Mouse (Mus musculus): Measurements from ENCODE around the gene Rnf150. TPM values are rescaled to one million over a fixed set of nuclear protein-coding genes. Genes with fewer than 3 reads are reported as not detected.

The Rnf150 gene
- total RNA-seq, 4 experiments from 2014 or later, result 45.4 to 53.8 (median 50.5) TPM

DNA sequence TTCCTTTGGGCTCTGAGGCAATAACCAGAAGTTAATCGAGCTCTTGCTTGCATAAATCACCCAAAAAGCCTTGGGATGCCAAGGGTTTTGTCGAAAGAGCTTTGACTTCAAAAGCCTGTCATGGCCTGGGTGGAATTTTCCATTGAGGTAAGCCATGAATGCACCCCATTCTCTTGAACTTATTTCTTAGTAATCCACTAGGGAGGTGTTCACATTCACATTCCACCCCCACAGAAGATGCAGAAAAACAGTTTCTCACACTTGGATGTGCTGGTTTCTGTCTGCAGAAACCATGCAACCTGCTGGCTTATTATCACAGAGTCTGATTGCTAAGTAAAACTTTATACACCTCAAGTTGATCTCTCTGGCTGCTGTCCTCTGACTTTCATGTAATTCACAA lies 148.1 kb downstream of the Rnf150 start:
- DNase-seq (ENCODE audit: low spot score in 2 of 2), result no peak

GRCm38 (mm10) chr8:83011758-83012157 lies 148.6 kb downstream of the Rnf150 start:
- DNase-seq (ENCODE audit: low spot score in 2 of 2), result no peak

GRCm38 (mm10) chr8:83028211-83028610 lies 165.1 kb downstream of the Rnf150 start:
- no peak for DNase-seq (ENCODE audit: low spot score in 2 of 2)

DNA sequence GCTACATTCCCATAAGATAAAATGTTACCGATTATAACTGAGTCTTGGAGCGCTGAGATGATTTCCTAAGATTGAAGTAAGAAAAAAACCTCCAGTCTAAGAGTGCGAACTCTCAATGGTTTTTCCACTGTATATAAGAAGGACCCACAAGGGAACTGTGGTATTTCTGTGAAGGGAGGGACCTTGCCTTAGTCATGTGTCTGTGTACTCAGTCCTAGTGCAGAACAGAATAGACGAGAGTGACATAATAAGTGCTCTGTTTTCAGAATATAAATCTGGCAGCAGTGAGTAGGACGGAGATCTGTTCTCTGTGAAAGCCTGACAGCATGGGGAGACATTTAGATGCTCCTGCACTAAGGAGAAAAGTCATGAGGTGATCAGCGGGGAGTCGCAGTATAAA lies 169.6 kb downstream of the Rnf150 start:
- peak in 1 of 2 experiments; percentile 43 for DNase-seq (ENCODE audit: low spot score in 2 of 2)

DNA sequence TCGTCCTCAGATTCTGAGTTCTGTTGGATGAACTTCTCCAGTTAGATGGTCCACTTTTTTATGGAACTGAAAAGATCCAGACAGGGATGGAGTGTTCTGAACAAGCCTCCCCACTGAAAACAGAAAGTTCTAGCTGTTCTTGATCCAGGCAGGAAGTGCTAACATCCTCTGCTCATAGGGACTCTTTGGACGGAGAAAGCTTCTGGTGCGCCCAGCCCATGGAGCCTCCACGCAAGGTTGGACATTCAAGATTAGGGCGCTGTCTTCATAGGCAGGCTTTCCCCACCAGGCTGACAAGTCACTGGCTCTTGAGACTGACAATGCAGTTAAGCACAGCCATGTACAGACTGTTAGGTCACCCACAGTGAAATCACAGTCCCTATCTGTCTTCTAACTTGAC lies 172.0 kb downstream of the Rnf150 start:
- no peak for DNase-seq (ENCODE audit: low spot score in 2 of 2)

DNA sequence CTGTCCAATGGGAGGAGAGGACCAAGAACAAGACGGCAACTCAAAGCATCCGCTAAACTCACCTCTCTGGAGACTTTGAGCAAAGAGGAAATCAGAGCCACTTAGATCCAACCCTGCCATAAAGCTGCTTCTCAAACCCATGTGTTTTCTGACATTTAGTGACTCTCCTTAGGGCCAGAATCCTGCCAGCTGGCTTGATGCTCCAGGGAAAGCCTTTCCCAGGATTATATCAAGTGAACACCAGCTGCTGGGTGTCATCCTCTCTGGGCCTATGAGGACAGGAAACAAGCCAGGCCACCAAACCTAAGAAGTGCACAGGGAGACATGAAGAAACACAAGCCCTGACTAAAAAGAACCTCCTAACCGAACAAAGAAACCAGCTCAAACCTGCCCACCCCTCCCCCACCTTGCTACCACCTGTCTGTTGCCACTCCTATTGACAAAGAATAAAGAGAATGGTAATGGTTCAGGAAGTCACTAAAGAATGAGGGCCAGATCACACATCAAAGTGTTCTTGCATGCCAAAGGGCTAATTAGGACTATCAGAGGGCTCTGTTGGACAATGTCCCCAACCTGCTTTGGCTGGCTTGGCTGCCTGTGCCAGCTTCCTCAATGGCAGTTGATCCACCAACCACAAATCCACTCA lies 173.5 kb downstream of the Rnf150 start:
- peak in 1 of 2 experiments; percentile 6 for DNase-seq (ENCODE audit: low spot score in 2 of 2)

DNA sequence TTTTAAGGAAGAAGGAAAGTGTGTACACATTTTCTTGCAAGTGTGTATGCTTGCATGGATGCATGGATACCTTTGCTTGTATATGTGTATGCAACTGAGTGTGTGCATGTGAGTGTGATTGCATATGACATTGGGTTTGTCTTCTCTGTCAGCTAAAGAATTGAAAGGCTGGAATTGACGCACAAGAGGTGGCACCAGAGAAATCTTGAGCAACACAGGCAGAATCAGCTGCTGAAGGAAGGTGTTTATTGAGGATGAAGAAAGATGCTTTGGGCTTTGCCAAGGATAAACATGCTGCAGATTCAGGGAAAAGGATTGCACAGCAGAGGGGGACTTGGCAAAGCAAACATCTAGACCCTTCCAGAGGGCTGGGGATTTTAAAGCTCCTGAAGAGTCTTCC lies 174.2 kb downstream of the Rnf150 start:
- DNase-seq (ENCODE audit: low spot score in 2 of 2), result peak in 1 of 2 experiments; percentile 2

DNA sequence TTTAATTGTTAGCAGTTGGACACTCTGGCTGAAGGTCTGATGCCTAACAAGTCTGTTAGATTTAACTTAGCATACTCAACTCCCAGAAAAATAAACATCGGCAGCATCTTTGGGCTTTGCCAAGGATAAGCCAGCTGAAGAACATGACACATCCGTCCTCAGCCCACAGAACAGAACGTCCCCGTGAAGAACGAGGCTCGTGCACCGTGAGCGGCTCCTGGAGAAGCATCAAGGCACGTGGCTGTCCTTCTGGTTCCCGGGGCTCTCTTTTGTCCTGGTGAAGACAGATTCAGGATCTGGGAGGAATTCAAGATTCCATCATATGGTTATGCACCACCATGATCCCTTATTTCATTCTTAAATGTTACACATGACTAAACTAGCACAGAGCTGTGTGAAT lies 175.4 kb downstream of the Rnf150 start:
- DNase-seq (ENCODE audit: low spot score in 2 of 2), result peak; percentile 56 to 86

DNA sequence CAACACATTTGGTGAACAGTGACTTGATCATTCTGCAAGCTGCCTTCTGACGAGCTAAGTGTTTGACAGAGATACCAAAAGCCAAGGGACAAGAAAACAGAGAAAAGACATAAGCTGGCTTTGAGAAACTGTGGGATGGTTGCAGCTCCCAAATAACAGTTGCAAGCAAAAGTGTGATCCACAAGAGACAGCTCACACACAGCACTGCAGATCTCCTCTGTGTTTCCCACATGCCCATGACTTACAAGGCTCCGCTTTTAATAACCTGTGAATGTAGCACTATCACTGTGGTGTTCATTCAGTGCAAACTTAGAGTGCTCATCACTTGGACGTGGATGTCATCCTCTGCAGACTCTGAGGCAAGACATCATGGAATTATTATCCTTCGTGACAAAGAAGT lies 178.3 kb downstream of the Rnf150 start:
- DNase-seq (ENCODE audit: low spot score in 2 of 2), result peak in 1 of 2 experiments; percentile 8

DNA sequence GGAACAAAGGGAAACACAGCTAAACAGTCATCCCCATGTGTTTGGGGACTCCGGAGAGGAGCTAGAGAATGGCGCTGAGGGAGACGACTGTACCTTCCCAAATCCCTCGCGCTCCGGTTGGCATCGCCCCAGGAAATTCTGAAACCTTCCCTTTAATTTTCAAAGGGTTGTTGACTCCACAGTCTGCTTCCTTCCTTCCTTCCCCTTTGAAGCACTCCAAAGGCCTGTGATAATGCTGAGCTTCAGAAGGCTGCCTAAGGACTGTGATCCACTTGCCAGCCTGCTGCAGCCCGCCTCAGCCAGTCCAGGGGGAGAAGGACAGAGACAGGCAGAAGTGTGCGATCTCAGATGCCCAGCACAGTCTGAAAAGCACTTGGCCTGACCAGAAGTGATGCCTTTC lies 183.8 kb downstream of the Rnf150 start:
- no peak for DNase-seq (ENCODE audit: low spot score in 2 of 2)

GRCm38 (mm10) chr8:83048527-83048926 lies 185.4 kb downstream of the Rnf150 start:
- DNase-seq (ENCODE audit: low spot score in 2 of 2), result no peak

DNA sequence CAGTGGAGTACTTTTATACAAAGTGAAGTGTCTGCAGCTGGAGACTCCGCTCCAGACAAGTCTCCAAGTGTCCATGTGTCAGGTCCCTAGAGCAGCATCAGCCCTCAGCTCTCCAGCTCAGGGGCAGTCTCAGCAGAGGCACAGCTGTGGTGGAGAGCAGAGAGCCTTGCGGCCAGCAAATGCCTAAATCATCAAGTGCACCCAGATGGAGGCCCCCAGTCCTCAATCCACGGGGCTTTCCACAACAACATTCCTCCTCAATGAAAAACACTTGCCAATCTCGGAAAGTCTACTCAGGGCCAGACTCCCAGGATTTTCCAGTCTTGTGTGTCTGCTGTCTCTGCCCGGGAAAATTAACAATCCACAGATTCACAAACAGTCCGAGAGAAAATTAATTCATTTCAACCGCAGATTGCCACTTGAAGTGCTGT lies 186.0 kb downstream of the Rnf150 start:
- no peak for DNase-seq (ENCODE audit: low spot score in 2 of 2)

GRCm38 (mm10) chr8:83049616-83050015 lies 186.5 kb downstream of the Rnf150 start:
- DNase-seq (ENCODE audit: low spot score in 2 of 2), result no peak

GRCm38 (mm10) chr8:83052896-83053295 lies 189.7 kb downstream of the Rnf150 start:
- no peak for DNase-seq (ENCODE audit: low spot score in 2 of 2)

GRCm38 (mm10) chr8:83054801-83055200 lies 191.6 kb downstream of the Rnf150 start:
- DNase-seq (ENCODE audit: low spot score in 2 of 2), result no peak

DNA sequence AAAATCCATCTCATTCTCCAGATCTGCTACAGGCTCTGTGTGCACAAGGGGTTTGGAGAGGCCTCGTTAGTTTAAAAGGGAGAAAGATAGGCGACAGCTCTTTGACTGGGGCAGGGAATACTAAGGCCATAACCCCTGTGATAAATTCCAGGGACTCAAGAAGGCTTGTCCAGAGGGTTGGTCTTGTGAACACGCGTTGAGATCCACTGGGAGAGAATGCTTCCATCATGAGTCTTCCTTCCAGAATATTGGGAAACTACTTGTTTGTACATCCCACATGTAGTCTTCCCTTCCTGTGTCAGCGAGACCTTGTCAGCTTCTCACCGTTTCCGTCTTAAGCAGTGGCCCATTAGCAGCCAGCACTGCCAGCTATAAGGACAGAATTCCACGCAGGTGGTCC lies 195.8 kb downstream of the Rnf150 start:
- no peak for DNase-seq (ENCODE audit: low spot score in 2 of 2)

- no peak for DNase-seq (ENCODE audit: low spot score in 2 of 2)
Observed at GRCm38 (mm10) chr8:83060076-83060475, 196.9 kb downstream of the Rnf150 start.

- no peak for DNase-seq (ENCODE audit: low spot score in 2 of 2)
Observed at GRCm38 (mm10) chr8:83061257-83061656, 198.1 kb downstream of the Rnf150 start.

- DNase-seq (ENCODE audit: low spot score in 2 of 2), result no peak
Observed at GRCm38 (mm10) chr8:83061873-83062272, 198.7 kb downstream of the Rnf150 start.

GRCm38 (mm10) chr8:83062276-83062675 lies 199.1 kb downstream of the Rnf150 start:
- no peak for DNase-seq (ENCODE audit: low spot score in 2 of 2)

- no peak for DNase-seq (ENCODE audit: low spot score in 2 of 2)
Observed at GRCm38 (mm10) chr8:83064096-83064495, 200.9 kb downstream of the Rnf150 start.

- no peak for DNase-seq (ENCODE audit: low spot score in 2 of 2)
Observed at GRCm38 (mm10) chr8:83066076-83066475, 202.9 kb downstream of the Rnf150 start.

DNA sequence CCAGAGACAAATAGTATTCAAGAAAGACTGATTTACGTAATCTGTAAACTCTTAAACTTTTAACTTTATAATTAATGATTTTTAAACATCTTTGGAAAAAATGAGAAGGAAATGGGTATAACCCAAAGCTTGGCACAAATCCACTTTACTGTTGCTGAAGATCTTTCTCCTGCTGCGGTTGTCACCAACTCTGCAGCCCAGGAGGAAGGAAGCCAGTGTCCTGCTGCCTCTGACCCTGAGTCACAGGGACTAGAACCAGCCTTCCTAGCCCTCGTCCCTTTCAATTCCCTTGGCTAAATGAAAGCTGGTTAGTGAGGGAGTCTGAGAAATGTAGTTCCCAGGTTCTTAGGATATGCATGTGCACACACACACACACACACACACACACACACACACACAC lies 203.7 kb downstream of the Rnf150 start:
- DNase-seq (ENCODE audit: low spot score in 2 of 2), result no peak

DNA sequence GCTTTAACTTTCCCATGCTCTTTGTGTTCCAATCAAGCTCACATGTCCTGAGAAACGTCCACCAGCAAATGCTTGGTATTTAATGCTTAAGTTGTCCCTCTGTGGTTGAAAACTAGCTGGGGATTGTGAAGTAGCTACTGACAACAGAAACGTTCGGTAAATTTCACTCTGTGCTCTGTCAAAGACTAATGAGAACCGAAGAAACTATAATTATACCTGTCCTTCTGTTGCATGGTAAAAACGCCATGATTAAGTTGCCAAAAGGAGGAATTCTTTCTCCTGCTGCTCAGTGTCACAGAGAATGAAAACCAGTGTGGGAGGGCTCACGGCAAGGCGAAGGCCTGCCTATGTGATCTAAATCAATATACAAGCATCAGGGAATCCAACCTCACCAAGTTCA lies 204.8 kb downstream of the Rnf150 start:
- no peak for DNase-seq (ENCODE audit: low spot score in 2 of 2)
